Mouse (Mus musculus) thymus, postnatal 10 days (tissue): Measurements from ENCODE around the gene Ctsz.

Source experiments
- DNase-seq, 2 experiments: peaks; one replicate each; pipeline ENCODE4 v3.0.0; 2021; ENCODE audit warnings: low spot score in 2 of 2

The Ctsz gene

GRCm38 (mm10) chr2:174438737-174439449 is at the start of gene Ctsz:
Gene Ctsz, minus strand, starts transcription at chr2:174439039.
- DNase-seq = peak; percentile 45 to 63

- no peak for DNase-seq
Observed at GRCm38 (mm10) chr2:174487005-174487404, 48.2 kb upstream of the Ctsz start.

GRCm38 (mm10) chr2:174478746-174479145 is 39.9 kb upstream of the Ctsz start:
- DNase-seq = no peak

GRCm38 (mm10) chr2:174477543-174478319 is 38.9 kb upstream of the Ctsz start:
- DNase-seq = no peak

- DNase-seq = peak in 1 of 2 experiments; percentile 13
Observed at GRCm38 (mm10) chr2:174473550-174473927, 34.7 kb upstream of the Ctsz start.

- peak; percentile 98 to 99 for DNase-seq
Observed at GRCm38 (mm10) chr2:174472818-174473549, 34.1 kb upstream of the Ctsz start, which contains the start of gene Prelid3b. Gene Prelid3b, minus strand, starts transcription at chr2:174473081.

GRCm38 (mm10) chr2:174472407-174472806 is 33.6 kb upstream of the Ctsz start:
- peak in 1 of 2 experiments; percentile 43 for DNase-seq

GRCm38 (mm10) chr2:174470786-174471405 is 32.1 kb upstream of the Ctsz start:
- no peak for DNase-seq

- no peak for DNase-seq
Observed at GRCm38 (mm10) chr2:174470333-174470732, 31.5 kb upstream of the Ctsz start.

GRCm38 (mm10) chr2:174463789-174464523 is 25.1 kb upstream of the Ctsz start, which contains the start of gene Atp5e:
Gene Atp5e, minus strand, starts transcription at chr2:174464105.
- peak; percentile 88 to 92 for DNase-seq

- peak in 1 of 2 experiments; percentile 11 for DNase-seq
Observed at GRCm38 (mm10) chr2:174463370-174463769, 24.5 kb upstream of the Ctsz start.

- no peak for DNase-seq
Observed at GRCm38 (mm10) chr2:174459365-174459764, 20.5 kb upstream of the Ctsz start.

- no peak for DNase-seq
Observed at GRCm38 (mm10) chr2:174453681-174454080, 14.8 kb upstream of the Ctsz start.

- no peak for DNase-seq
Observed at GRCm38 (mm10) chr2:174450353-174450752, 11.5 kb upstream of the Ctsz start, which contains the start of gene Tubb1. Gene Tubb1, plus strand, starts transcription at chr2:174450695.

GRCm38 (mm10) chr2:174448405-174448804 is 9.6 kb upstream of the Ctsz start:
- DNase-seq = no peak

- no peak for DNase-seq
Observed at GRCm38 (mm10) chr2:174446905-174447304, 8.1 kb upstream of the Ctsz start.

- DNase-seq = no peak
Observed at GRCm38 (mm10) chr2:174446492-174446891, 7.7 kb upstream of the Ctsz start.

- DNase-seq = no peak
Observed at GRCm38 (mm10) chr2:174445018-174445417, 6.2 kb upstream of the Ctsz start.

GRCm38 (mm10) chr2:174444359-174444758 is 5.5 kb upstream of the Ctsz start:
- DNase-seq = no peak

GRCm38 (mm10) chr2:174443046-174443445 is 4.2 kb upstream of the Ctsz start:
- no peak for DNase-seq

- peak in 1 of 2 experiments; percentile 16 for DNase-seq
Observed at GRCm38 (mm10) chr2:174442460-174442859, 3.6 kb upstream of the Ctsz start.
